23 mouse cellular contexts compared by ENCODE assay signal in genomic region chr16:92661757-92662156, GRCm38 (mm10).
"Had no signal": no experiment of that assay in that cellular context is flagged by ENCODE, and none has a peak within 500 bp of the region (broad histone marks: within the 10 kb centered on the region; RNA-seq: fewer than 3 reads in every experiment).

No protein-coding gene starts in this region.

- H3K36me3 ChIP-seq: kidney, embryonic 15.5 days; midbrain, embryonic 10.5 days; midbrain, embryonic 13.5 days had no signal

- H3K4me1 ChIP-seq: kidney, embryonic 15.5 days had no signal

- H3K9me3 ChIP-seq: kidney, embryonic 15.5 days; limb, embryonic 12.5 days; limb, embryonic 15.5 days; midbrain, embryonic 10.5 days; midbrain, embryonic 13.5 days had no signal

- H3K27me3 ChIP-seq: limb, embryonic 12.5 days; limb, embryonic 15.5 days; midbrain, embryonic 13.5 days had no signal

- H3K27ac ChIP-seq: kidney, embryonic 15.5 days; left cerebral cortex, adult 2 months; limb, embryonic 12.5 days; limb, embryonic 15.5 days; liver, embryonic 14.5 days; macrophage; midbrain, embryonic 10.5 days; midbrain, embryonic 13.5 days had no signal

- DNase-seq: kidney, adult 11 months; kidney, adult 8-10 months; kidney, postnatal 10 days; kidney, postnatal 36 days; layer of hippocampus, postnatal 36 days; left cerebral cortex, postnatal 4 days; liver, postnatal 0 days; lung, embryonic 14.5 days; retina, postnatal 1 day; right cerebral cortex, postnatal 25 days; thymus, adult 2 months; thymus, postnatal 14 days; thymus, postnatal 4 days had no signal

- H3K9ac ChIP-seq: kidney, embryonic 15.5 days; limb, embryonic 12.5 days; limb, embryonic 15.5 days; liver, embryonic 14.5 days; liver, postnatal 0 days; lung, embryonic 14.5 days; midbrain, embryonic 13.5 days had no signal

- ATAC-seq: liver, postnatal 0 days; midbrain, embryonic 13.5 days; midbrain, embryonic 16.5 days had no signal

- H3K4me2 ChIP-seq: kidney, embryonic 15.5 days; limb, embryonic 12.5 days; limb, embryonic 15.5 days; liver, embryonic 11.5 days; lung, embryonic 14.5 days; midbrain, embryonic 13.5 days had no signal

- H3K4me3 ChIP-seq: kidney, embryonic 15.5 days; left cerebral cortex, adult 2 months; limb, embryonic 12.5 days; limb, embryonic 15.5 days; midbrain, embryonic 10.5 days; midbrain, embryonic 13.5 days had no signal
